Mouse (Mus musculus) small intestine, adult 2 months (tissue): ENCODE measurements at regions not wholly inside any gene's neighbourhood (a gene's known extent, or its start where the extent isn't known, plus 50 kb on each side); places are given as distances from the start of the nearest gene placed in this dataset.

Source experiments
- H3K27ac ChIP-seq: fragments of 200-500 bp; 2 replicates; pipeline ENCODE4 v1.5.1; 2012; ENCODE audit warnings: low read depth, low read length, control low read depth, inconsistent platforms; ENCODE audit not compliant: insufficient read depth
- H3K27me3 ChIP-seq: fragments of 200-500 bp; 2 replicates; pipeline ENCODE4 v1.6.1; 2012; ENCODE audit warnings: mild to moderate bottlenecking, moderate library complexity, low read length, inconsistent platforms; ENCODE audit not compliant: control insufficient read depth, insufficient read depth
- H3K36me3 ChIP-seq: fragments of 200-500 bp; 2 replicates; pipeline ENCODE4 v1.6.1; 2012; ENCODE audit warnings: mild to moderate bottlenecking, low read length, control low read depth, inconsistent platforms; ENCODE audit not compliant: control insufficient read depth, insufficient read depth
- H3K4me1 ChIP-seq: fragments of 200-500 bp; 2 replicates; pipeline ENCODE4 v1.6.1; 2012; ENCODE audit warnings: low read length, inconsistent platforms, mixed read lengths; ENCODE audit not compliant: control insufficient read depth, insufficient read depth, insufficient read length
- H3K4me3 ChIP-seq: fragments of 200-500 bp; 2 replicates; pipeline ENCODE4 v1.5.1; 2012; ENCODE audit warnings: low read depth, mild to moderate bottlenecking, control low read depth, inconsistent platforms, low read length, moderate library complexity
- CTCF ChIP-seq: fragments of 200-500 bp; IDR thresholded peaks from 2 replicates; pipeline ENCODE4 v1.5.1; 2012; ENCODE audit warnings: low read depth, mild to moderate bottlenecking, control low read depth, inconsistent platforms, low read length, moderate library complexity, mixed read lengths; ENCODE audit not compliant: insufficient replicate concordance, insufficient read length; ENCODE audit errors: extremely low read depth
- POLR2A ChIP-seq: fragments of 200-500 bp; IDR thresholded peaks from 2 replicates; pipeline ENCODE4 v1.6.1; 2012; ENCODE audit warnings: low read depth, mild to moderate bottlenecking, control low read depth, inconsistent platforms, low read length, moderate library complexity
- WGBS: fragments of 180-500 bp; shearing (Covaris S2); methylation state at CpG from one replicate; pipeline ENCODE4 v1.1.7; 2018; 5-methylcytosine and 5-hydroxymethylcytosine counted together

GRCm38 (mm10) chr4:56483708-56484107 lies 256.2 kb upstream of the Gm26657 start:
- TF ChIP-seq POLR2A = no peak
- TF ChIP-seq CTCF = no peak
- Histone ChIP-seq H3K27me3 (no peaks in the 10 kb centered on the region), H3K27ac (no peak overlapping the region), H3K36me3 (no peaks in the 10 kb centered on the region), H3K4me1 (no peaks in the 10 kb centered on the region), H3K4me3 (no peak overlapping the region)
- WGBS = 83% methylated on average over 8 of the region's 8 CpGs

GRCm38 (mm10) chr4:56456788-56457187 lies 283.1 kb upstream of the Gm26657 start:
- H3K4me1 ChIP-seq = no peaks in the 10 kb centered on the region
- H3K27ac ChIP-seq = no peak overlapping the region
- H3K36me3 ChIP-seq = no peaks in the 10 kb centered on the region
- no peak overlapping the region for H3K4me3 ChIP-seq
- 72% methylated on average over 4 of the region's 4 CpGs for WGBS
- TF ChIP-seq POLR2A (no peak), CTCF (no peak)
- no peaks in the 10 kb centered on the region for H3K27me3 ChIP-seq

- Histone ChIP-seq H3K36me3 (no peaks in the 10 kb centered on the region), H3K4me3 (no peak overlapping the region), H3K4me1 (no peaks in the 10 kb centered on the region), H3K27ac (no peak overlapping the region), H3K27me3 (no peaks in the 10 kb centered on the region)
- 50% methylated on average over 8 of the region's 8 CpGs for WGBS
- TF ChIP-seq POLR2A (no peak), CTCF (no peak)
Observed at GRCm38 (mm10) chr4:56421575-56421974, 318.3 kb upstream of the Gm26657 start.

- Histone ChIP-seq H3K36me3 (no peaks in the 10 kb centered on the region), H3K27ac (no peak overlapping the region), H3K4me1 (no peaks in the 10 kb centered on the region), H3K27me3 (no peaks in the 10 kb centered on the region), H3K4me3 (no peak overlapping the region)
- no peak for TF ChIP-seq POLR2A
- TF ChIP-seq CTCF = no peak
- 73% methylated on average over 5 of the region's 5 CpGs for WGBS
Observed at GRCm38 (mm10) chr4:56419122-56419913, 320.6 kb upstream of the Gm26657 start.

GRCm38 (mm10) chr4:56411024-56411636 lies 328.7 kb upstream of the Gm26657 start:
- TF ChIP-seq POLR2A = no peak
- no peak for TF ChIP-seq CTCF
- Histone ChIP-seq H3K4me3 (no peak overlapping the region), H3K36me3 (no peaks in the 10 kb centered on the region), H3K27me3 (no peaks in the 10 kb centered on the region), H3K4me1 (no peaks in the 10 kb centered on the region), H3K27ac (no peak overlapping the region)
- WGBS = 36% methylated on average over 1 of the region's 1 CpGs

- no peaks in the 10 kb centered on the region for H3K36me3 ChIP-seq
- no peaks in the 10 kb centered on the region for H3K4me1 ChIP-seq
- H3K4me3 ChIP-seq = no peak overlapping the region
- no peak overlapping the region for H3K27ac ChIP-seq
- TF ChIP-seq POLR2A (no peak), CTCF (no peak)
- no peaks in the 10 kb centered on the region for H3K27me3 ChIP-seq
Observed at GRCm38 (mm10) chr4:56393793-56394192, 346.1 kb upstream of the Gm26657 start.

GRCm38 (mm10) chr4:56387051-56387450 lies 352.8 kb upstream of the Gm26657 start:
- 68% methylated on average over 3 of the region's 3 CpGs for WGBS
- H3K27ac ChIP-seq = no peak overlapping the region
- H3K36me3 ChIP-seq = no peaks in the 10 kb centered on the region
- H3K27me3 ChIP-seq = no peaks in the 10 kb centered on the region
- TF ChIP-seq CTCF (no peak), POLR2A (no peak)
- no peak overlapping the region for H3K4me3 ChIP-seq
- H3K4me1 ChIP-seq = no peaks in the 10 kb centered on the region
